ENCODE assay signal across 25 mouse cellular contexts in genomic region chr17:73113230-73113629, GRCm38 (mm10). TPM values are rescaled to one million over a fixed set of nuclear protein-coding genes. Genes with fewer than 3 reads are reported as not detected.
DNase-seq lines count a peak whose midpoint lies in the region; ATAC-seq lines count a peak whose summit lies in the region.
"Had no signal": no experiment of that assay in that cellular context is flagged by ENCODE, and none has a peak within 500 bp of the region (broad histone marks: within the 10 kb centered on the region; RNA-seq: fewer than 3 reads in every experiment).

No protein-coding gene starts in this region.

- ATAC-seq in intestine, embryonic 16.5 days, result peak; percentile 78
- peak; percentile 50; the same call in 1 of the 2 replicates for ATAC-seq in kidney, embryonic 15.5 days (replicated peaks; ENCODE audit: low FRiP score)
- ATAC-seq: forebrain, embryonic 16.5 days; hindbrain, embryonic 16.5 days had no signal

- no peaks in the 10 kb centered on the region for H3K27me3 ChIP-seq in heart, embryonic 10.5 days (ENCODE audit: insufficient read depth, poor library complexity, severe bottlenecking)
- H3K27me3 ChIP-seq in intestine, embryonic 16.5 days (replicated peaks; ENCODE audit: control insufficient read depth, insufficient read depth, low read length), result no peaks in the 10 kb centered on the region
- H3K27me3 ChIP-seq in kidney, embryonic 15.5 days, result no peaks in the 10 kb centered on the region
- H3K27me3 ChIP-seq: heart, embryonic 12.5 days; limb, embryonic 15.5 days; megakaryocyte, embryonic 14.5 days; neural tube, embryonic 13.5 days had no signal

- peaks cover 9% of the 10 kb centered on the region; the same call in 1 of the 2 replicates for H3K36me3 ChIP-seq in heart, embryonic 10.5 days
- no peaks in the 10 kb centered on the region for H3K36me3 ChIP-seq in intestine, embryonic 16.5 days (ENCODE audit: control insufficient read depth, insufficient read depth, low read length)
- H3K36me3 ChIP-seq in kidney, embryonic 15.5 days, result 0 out of 2 replicates have a peak, but pooled peaks cover 4% of the 10 kb centered on the region
- H3K36me3 ChIP-seq: forebrain, embryonic 10.5 days; hindbrain, embryonic 10.5 days; limb, embryonic 15.5 days; neural tube, embryonic 13.5 days had no signal

- WGBS in heart, embryonic 10.5 days, result 94% methylated on average over 4 of the region's 4 CpGs
- 63% methylated on average over 4 of the region's 4 CpGs for WGBS in intestine, embryonic 16.5 days
- WGBS in kidney, embryonic 15.5 days, result 62% methylated on average over 4 of the region's 4 CpGs

- intact Hi-C loops in heart, postnatal 10 days (cut with DNase I), result no loop called here

- peak overlapping the region; percentile 84; the same call in 1 of the 2 replicates for H3K27ac ChIP-seq in heart, embryonic 10.5 days
- peak overlapping the region; percentile 70 for H3K27ac ChIP-seq in intestine, embryonic 16.5 days (ENCODE audit: low read length)
- 0 out of 2 replicates have a peak overlapping the region, but pooled peaks have one; percentile 5 for H3K27ac ChIP-seq in kidney, embryonic 15.5 days
- H3K27ac ChIP-seq: forebrain, embryonic 10.5 days; hindbrain, embryonic 10.5 days; limb, embryonic 15.5 days; liver, embryonic 14.5 days; neural tube, embryonic 13.5 days had no signal

- no peak overlapping the region for H3K4me2 ChIP-seq in intestine, embryonic 16.5 days (ENCODE audit: low read depth, low read length)
- H3K4me2 ChIP-seq in kidney, embryonic 15.5 days, result no peak overlapping the region
- H3K4me2 ChIP-seq: limb, embryonic 15.5 days; neural tube, embryonic 13.5 days had no signal

- no peak overlapping the region for H3K4me3 ChIP-seq in heart, embryonic 10.5 days
- H3K4me3 ChIP-seq in intestine, embryonic 16.5 days (ENCODE audit: low read length), result no peak overlapping the region
- no peak overlapping the region for H3K4me3 ChIP-seq in kidney, embryonic 15.5 days (replicated peaks)
- H3K4me3 ChIP-seq: forebrain, embryonic 10.5 days; heart, embryonic 12.5 days; hindbrain, embryonic 10.5 days; limb, embryonic 15.5 days; megakaryocyte, embryonic 14.5 days; myocyte; neural tube, embryonic 13.5 days had no signal

- peaks cover 35% of the 10 kb centered on the region for H3K4me1 ChIP-seq in heart, embryonic 10.5 days
- peaks cover 14% of the 10 kb centered on the region; the same call in 1 of the 2 replicates for H3K4me1 ChIP-seq in intestine, embryonic 16.5 days (ENCODE audit: control insufficient read depth, insufficient read depth, low read length)
- peaks cover 24% of the 10 kb centered on the region for H3K4me1 ChIP-seq in kidney, embryonic 15.5 days

- no peaks in the 10 kb centered on the region for H3K9me3 ChIP-seq in heart, embryonic 10.5 days
- H3K9me3 ChIP-seq in intestine, embryonic 16.5 days (ENCODE audit: control insufficient read depth, low read length), result no peaks in the 10 kb centered on the region
- H3K9me3 ChIP-seq in kidney, embryonic 15.5 days (replicated peaks), result no peaks in the 10 kb centered on the region
- H3K9me3 ChIP-seq: forebrain, embryonic 10.5 days; heart, embryonic 12.5 days; hindbrain, embryonic 10.5 days; limb, embryonic 15.5 days; megakaryocyte, embryonic 14.5 days; neural tube, embryonic 13.5 days had no signal

- H3K9ac ChIP-seq in intestine, embryonic 16.5 days (ENCODE audit: low read depth, low read length), result no peak overlapping the region
- H3K9ac ChIP-seq in kidney, embryonic 15.5 days, result no peak overlapping the region
- H3K9ac ChIP-seq: limb, embryonic 15.5 days; liver, embryonic 14.5 days; lung, embryonic 14.5 days; neural tube, embryonic 13.5 days had no signal

- DNase-seq in heart, embryonic 10.5 days (ENCODE audit: low spot score), result no peak
- no peak for DNase-seq in heart, postnatal 10 days
- peak; percentile 31 to 73 for DNase-seq in kidney, postnatal 36 days
- no peak for DNase-seq in T-cell, adult 2 months (ENCODE audit: low spot score)
- no peak for DNase-seq in right cerebral cortex, postnatal 25 days
- no peak for DNase-seq in cerebellum, adult 11 months
- DNase-seq: cerebellum, adult 11-12 months; gastrocnemius, postnatal 10 days; left cerebral cortex, postnatal 4 days; lung, postnatal 36 days; midbrain, embryonic 14.5 days; thymus, postnatal 25 days had no signal

RNA-seq across cellular contexts. Expression of gene Lclat1, which starts 5.4 kb away (rescaled TPM):
- 24.4 and 37.9 TPM in 2 replicates for polyA plus RNA-seq in heart, embryonic 10.5 days (2016; fragmentation: Nextera tagmentation; extraction: Ambion mirVana)
- total RNA-seq in heart, postnatal 10 days (2021), result 100 to 1,000 TPM; 139 to 218 TPM
- 31.6 and 42.0 TPM in 2 replicates for polyA plus RNA-seq in intestine, embryonic 16.5 days (2015; fragmentation: Nextera tagmentation; extraction: Ambion mirVana)
- polyA plus RNA-seq in kidney, embryonic 15.5 days (2015; fragmentation: Nextera tagmentation; extraction: Ambion mirVana), result 17.0 and 17.3 TPM in 2 replicates

Comparison
In these comparisons a context has a peak if more than half of its experiments do, and no peak if none do; other contexts are left out.
1. DNase-seq: peak in kidney, postnatal 36 days (2 of 2); none in heart, embryonic 10.5 days (single experiment), heart, postnatal 10 days (0 of 2), T-cell, adult 2 months (single experiment), right cerebral cortex, postnatal 25 days (single experiment) and cerebellum, adult 11 months (single experiment).
2. H3K27ac ChIP-seq: peak in every context shown above with its lines; median percentile 84 in heart, embryonic 10.5 days; 70 in intestine, embryonic 16.5 days; 5 in kidney, embryonic 15.5 days.